Mouse (Mus musculus): ENCODE measurements around the gene Arhgef39.

DNA sequence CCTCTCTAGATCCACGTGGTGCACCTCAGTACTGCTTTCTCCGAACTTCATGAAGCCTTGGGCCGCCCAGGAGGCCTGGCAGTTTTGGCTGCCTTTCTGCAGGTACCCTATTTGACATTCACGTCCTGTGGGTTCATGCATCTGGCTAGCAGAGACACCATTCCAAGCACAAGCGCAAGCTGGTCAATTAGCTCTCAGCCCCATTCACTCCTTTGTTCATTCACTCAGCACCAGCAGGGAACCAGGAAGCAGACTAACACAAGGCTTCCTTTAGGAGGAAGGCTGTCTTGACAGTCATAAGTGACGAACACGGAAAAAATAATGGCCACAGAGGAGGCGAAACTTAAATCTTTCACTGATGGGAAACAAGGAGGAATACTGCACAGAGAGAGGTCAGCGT is 9.6 kb upstream of the Arhgef39 start:
- TF ChIP-seq CTCF (IDR thresholded peaks at IDR 0.05; ENCODE audit: low read depth, low read length) (no peak), POLR2A (IDR thresholded peaks at IDR 0.05; ENCODE audit: insufficient read depth, low read length) (no peak), EP300 (IDR thresholded peaks at IDR 0.05; ENCODE audit: insufficient read depth, low read depth, low read length) (no peak)
